In the genomic region with DNA sequence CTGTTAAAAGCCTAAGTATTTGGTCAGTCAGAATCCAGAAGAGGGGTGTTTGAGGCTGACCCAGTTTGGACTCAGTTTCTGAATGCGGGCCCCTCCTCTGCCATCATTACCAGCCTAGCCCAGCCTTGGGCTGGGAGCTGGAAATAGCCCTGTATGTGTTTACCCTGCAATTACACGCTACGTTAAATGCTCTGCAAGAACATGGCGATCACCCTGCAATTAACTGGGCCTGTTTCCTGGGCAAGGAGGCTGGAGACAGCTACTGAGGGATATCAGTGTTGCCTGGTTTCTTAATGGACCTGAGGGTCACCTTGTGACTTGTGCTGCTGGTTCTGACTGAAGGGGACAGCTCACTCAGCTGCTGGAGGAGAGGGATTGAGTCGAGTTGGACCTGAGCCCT, we compare ENCODE assay signal across 21 mouse cellular contexts. TPM values are rescaled to one million over a fixed set of nuclear protein-coding genes. Genes with fewer than 3 reads are reported as not detected.
"Had no signal": no experiment of that assay in that cellular context is flagged by ENCODE, and none has a peak within 500 bp of the region (broad histone marks: within the 10 kb centered on the region; RNA-seq: fewer than 3 reads in every experiment).

No protein-coding gene starts in this region.

- H3K4me2 ChIP-seq: lung, embryonic 14.5 days; midbrain, embryonic 12.5 days; neural tube, embryonic 13.5 days; neural tube, embryonic 15.5 days had no signal

- ATAC-seq: midbrain, embryonic 16.5 days had no signal

- H3K4me3 ChIP-seq: midbrain, embryonic 10.5 days; midbrain, embryonic 12.5 days; myocyte; neural tube, embryonic 13.5 days; neural tube, embryonic 15.5 days had no signal

- H3K4me1 ChIP-seq: midbrain, embryonic 10.5 days; midbrain, embryonic 12.5 days; neural tube, embryonic 13.5 days had no signal

- H3K27me3 ChIP-seq: midbrain, embryonic 12.5 days; neural tube, embryonic 15.5 days had no signal

- H3K27ac ChIP-seq: midbrain, embryonic 10.5 days; midbrain, embryonic 12.5 days; neural tube, embryonic 13.5 days; neural tube, embryonic 15.5 days had no signal

- H3K9me3 ChIP-seq: midbrain, embryonic 10.5 days; midbrain, embryonic 12.5 days; neural tube, embryonic 13.5 days; neural tube, embryonic 15.5 days had no signal

- DNase-seq: lung, adult 18-20 months; lung, embryonic 14.5 days; lung, postnatal 10 days; lung, postnatal 4 days; midbrain, embryonic 14.5 days; right cerebral cortex, postnatal 14 days; thymus, adult 18-20 months; thymus, postnatal 14 days; thymus, postnatal 36 days had no signal

- H3K36me3 ChIP-seq: midbrain, embryonic 10.5 days; midbrain, embryonic 12.5 days; neural tube, embryonic 13.5 days; neural tube, embryonic 15.5 days had no signal

- H3K9ac ChIP-seq: lung, embryonic 14.5 days; midbrain, embryonic 12.5 days; neural tube, embryonic 13.5 days; neural tube, embryonic 15.5 days had no signal

RNA-seq across cellular contexts. Expression of a gene that starts 43.9 kb away (rescaled TPM):
- polyA plus RNA-seq: lung, embryonic 14.5 days; lung, embryonic 16.5 days; midbrain, embryonic 10.5 days; myocyte; neural tube, embryonic 11.5 days; spleen, adult 2 months; stomach, embryonic 14.5 days; stomach, embryonic 16.5 days; thymus, postnatal 0 days had no signal
